23 mouse cellular contexts compared by ENCODE assay signal in the genomic region with DNA sequence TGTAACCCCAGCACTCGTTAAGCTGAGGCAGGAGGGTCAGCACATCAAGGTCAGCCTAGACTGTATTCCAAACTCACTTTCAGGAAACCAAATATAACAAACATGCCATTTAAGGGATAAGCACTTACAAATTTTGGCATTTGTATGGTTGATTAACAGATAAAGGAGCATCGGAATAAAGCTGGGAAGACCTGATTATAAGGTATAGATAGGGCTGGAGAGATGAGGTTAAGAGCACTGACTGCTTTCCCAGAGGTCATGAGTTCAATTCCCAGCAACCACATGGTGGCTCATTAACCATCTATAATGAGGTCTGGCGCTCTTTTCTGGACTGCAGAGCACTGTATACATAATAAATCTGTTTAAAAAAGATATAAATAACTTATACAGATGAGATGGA. TPM values are rescaled to one million over a fixed set of nuclear protein-coding genes. Genes with fewer than 3 reads are reported as not detected.
DNase-seq lines count a peak whose midpoint lies in the region; ATAC-seq and TF ChIP-seq lines count a peak whose summit lies in the region.
"Had no signal": no experiment of that assay in that cellular context is flagged by ENCODE, and none has a peak within 500 bp of the region (broad histone marks: within the 10 kb centered on the region; RNA-seq: fewer than 3 reads in every experiment).

No protein-coding gene starts in this region.

- no peaks in the 10 kb centered on the region for H3K9me3 ChIP-seq in hindbrain, embryonic 13.5 days
- no peaks in the 10 kb centered on the region for H3K9me3 ChIP-seq in hindbrain, embryonic 11.5 days (ENCODE audit: control insufficient read depth, low read length)
- H3K9me3 ChIP-seq: embryonic facial prominence, embryonic 10.5 days; embryonic facial prominence, embryonic 12.5 days; forebrain, embryonic 13.5 days; forebrain, embryonic 15.5 days; G1E had no signal

- WGBS in hindbrain, embryonic 13.5 days = 74% methylated on average over 3 of the region's 3 CpGs
- WGBS in hindbrain, embryonic 11.5 days = 74% methylated on average over 3 of the region's 3 CpGs

- no peak overlapping the region for H3K4me3 ChIP-seq in hindbrain, embryonic 13.5 days
- no peak overlapping the region for H3K4me3 ChIP-seq in hindbrain, embryonic 11.5 days (ENCODE audit: low read depth, low read length)
- peak overlapping the region; percentile 13 for H3K4me3 ChIP-seq in testis, adult 2 months (ENCODE audit: control insufficient read depth, low read depth, low read length)
- H3K4me3 ChIP-seq: embryonic facial prominence, embryonic 10.5 days; embryonic facial prominence, embryonic 12.5 days; forebrain, embryonic 13.5 days; forebrain, embryonic 15.5 days had no signal

- ATAC-seq in hindbrain, embryonic 13.5 days (ENCODE audit: low FRiP score) = no peak
- no peak for ATAC-seq in hindbrain, embryonic 11.5 days (ENCODE audit: low FRiP score)
- ATAC-seq: CD4-positive, CD25-positive, alpha-beta regulatory T cell, adult 4 months; forebrain, embryonic 13.5 days; forebrain, embryonic 15.5 days; forebrain, postnatal 0 days had no signal

- H3K36me3 ChIP-seq in hindbrain, embryonic 13.5 days = peaks cover 4% of the 10 kb centered on the region
- no peaks in the 10 kb centered on the region for H3K36me3 ChIP-seq in hindbrain, embryonic 11.5 days (ENCODE audit: control insufficient read depth, insufficient read depth, low read length)
- no peaks in the 10 kb centered on the region for H3K36me3 ChIP-seq in testis, adult 2 months (ENCODE audit: control insufficient read depth, insufficient read depth, low read length)
- H3K36me3 ChIP-seq: forebrain, embryonic 15.5 days had no signal

- H3K4me2 ChIP-seq in hindbrain, embryonic 13.5 days = no peak overlapping the region
- no peak overlapping the region for H3K4me2 ChIP-seq in hindbrain, embryonic 11.5 days (replicated peaks; ENCODE audit: low read depth, low read length)
- H3K4me2 ChIP-seq: embryonic facial prominence, embryonic 12.5 days; forebrain, embryonic 13.5 days; forebrain, embryonic 15.5 days had no signal

- DNase-seq in hindbrain, embryonic 11.5 days (ENCODE audit: low spot score) = no peak
- no peak for DNase-seq in testis, postnatal 10 days (ENCODE audit: low spot score)
- DNase-seq in Muller cell, postnatal 12 days (ENCODE audit: inconsistent ontology term) = peak; percentile 14
- DNase-seq in left cerebral cortex, adult 11 months (ENCODE audit: low spot score) = no peak
- DNase-seq: adrenal gland, adult 2 months; adrenal gland, postnatal 10 days; adrenal gland, postnatal 25 days; B cell, adult 2 months; cerebellum, adult 11-12 months; cerebellum, adult 2 months; cerebellum, adult 9-10 months; cerebellum, postnatal 10 days; cerebellum, postnatal 25 days; forebrain, postnatal 0 days had no signal

- no peak for TF ChIP-seq POLR2A in testis, adult 2 months (IDR thresholded peaks at IDR 0.05; ENCODE audit: control insufficient read depth, low read depth, low read length)

- no peak overlapping the region for H3K27ac ChIP-seq in hindbrain, embryonic 13.5 days
- no peak overlapping the region for H3K27ac ChIP-seq in hindbrain, embryonic 11.5 days (ENCODE audit: low read depth, low read length)
- no peak overlapping the region for H3K27ac ChIP-seq in testis, adult 2 months (ENCODE audit: control insufficient read depth, insufficient read depth, low read depth, low read length)
- H3K27ac ChIP-seq: embryonic facial prominence, embryonic 10.5 days; embryonic facial prominence, embryonic 12.5 days; forebrain, embryonic 13.5 days; forebrain, embryonic 15.5 days had no signal

- H3K4me1 ChIP-seq in hindbrain, embryonic 13.5 days (replicated peaks) = no peaks in the 10 kb centered on the region
- H3K4me1 ChIP-seq in hindbrain, embryonic 11.5 days (replicated peaks; ENCODE audit: control insufficient read depth, insufficient read depth, low read length) = no peaks in the 10 kb centered on the region
- peaks cover 2% of the 10 kb centered on the region for H3K4me1 ChIP-seq in testis, adult 2 months (ENCODE audit: control insufficient read depth, insufficient read depth, low read length)
- H3K4me1 ChIP-seq: embryonic facial prominence, embryonic 10.5 days; embryonic facial prominence, embryonic 12.5 days; forebrain, embryonic 13.5 days had no signal

- H3K9ac ChIP-seq in hindbrain, embryonic 13.5 days = peak overlapping the region; percentile 29; the same call in 1 of the 2 replicates
- H3K9ac ChIP-seq in hindbrain, embryonic 11.5 days (ENCODE audit: low read depth, low read length) = no peak overlapping the region
- H3K9ac ChIP-seq: embryonic facial prominence, embryonic 12.5 days; forebrain, embryonic 13.5 days; forebrain, embryonic 15.5 days; forebrain, postnatal 0 days had no signal

- H3K27me3 ChIP-seq in hindbrain, embryonic 13.5 days = no peaks in the 10 kb centered on the region
- H3K27me3 ChIP-seq in hindbrain, embryonic 11.5 days (ENCODE audit: control insufficient read depth, insufficient read depth, low read length) = no peaks in the 10 kb centered on the region
- H3K27me3 ChIP-seq in testis, adult 2 months (ENCODE audit: control insufficient read depth, insufficient read depth, low read length) = no peaks in the 10 kb centered on the region
- H3K27me3 ChIP-seq: CH12.LX; embryonic facial prominence, embryonic 12.5 days; forebrain, embryonic 13.5 days; forebrain, embryonic 15.5 days had no signal

- TF ChIP-seq CTCF in testis, adult 2 months (IDR thresholded peaks at IDR 0.05; ENCODE audit: control insufficient read depth, insufficient read depth, insufficient replicate concordance, low read depth, low read length) = no peak

RNA-seq across cellular contexts. Expression of gene Uhrf1bp1, which starts 17.3 kb away (rescaled TPM):
- 5.6 and 6.7 TPM in 2 replicates for polyA plus RNA-seq in hindbrain, embryonic 13.5 days (2015; fragmentation: Nextera tagmentation; extraction: Ambion mirVana)
- polyA plus RNA-seq in hindbrain, embryonic 11.5 days (2014; fragmentation: Nextera tagmentation; extraction: Ambion mirVana) = 4.9 TPM in 2 replicates
- polyA plus RNA-seq in testis, adult 2 months (2012; rRNA removed) = 16.7 and 17.0 TPM in 2 replicates

RNA-seq across cellular contexts. Expression of gene Anks1, which starts 35.5 kb away (rescaled TPM):
- 58.6 and 75.2 TPM in 2 replicates for polyA plus RNA-seq in hindbrain, embryonic 13.5 days (2015; fragmentation: Nextera tagmentation; extraction: Ambion mirVana)
- 35.5 and 43.6 TPM in 2 replicates for polyA plus RNA-seq in hindbrain, embryonic 11.5 days (2014; fragmentation: Nextera tagmentation; extraction: Ambion mirVana)
- polyA plus RNA-seq in testis, adult 2 months (2012; rRNA removed) = 16.1 and 18.2 TPM in 2 replicates

RNA-seq across cellular contexts. Expression of gene Snrpc, which starts 35.6 kb away (rescaled TPM):
- 260 and 270 TPM in 2 replicates for polyA plus RNA-seq in hindbrain, embryonic 13.5 days (2015; fragmentation: Nextera tagmentation; extraction: Ambion mirVana)
- polyA plus RNA-seq in hindbrain, embryonic 11.5 days (2014; fragmentation: Nextera tagmentation; extraction: Ambion mirVana) = 344 and 359 TPM in 2 replicates
- polyA plus RNA-seq in testis, adult 2 months (2012; rRNA removed) = 173 and 198 TPM in 2 replicates

RNA-seq across cellular contexts. Expression of gene Taf11, which starts 36.1 kb away (rescaled TPM):
- 68.4 and 76.1 TPM in 2 replicates for polyA plus RNA-seq in hindbrain, embryonic 13.5 days (2015; fragmentation: Nextera tagmentation; extraction: Ambion mirVana)
- polyA plus RNA-seq in hindbrain, embryonic 11.5 days (2014; fragmentation: Nextera tagmentation; extraction: Ambion mirVana) = 89.5 and 93.9 TPM in 2 replicates
- 30.4 and 32.6 TPM in 2 replicates for polyA plus RNA-seq in testis, adult 2 months (2012; rRNA removed)

RNA-seq across cellular contexts. Expression of gene D17Wsu92e, which starts 53.1 kb away (rescaled TPM):
- 10.0 and 10.1 TPM in 2 replicates for polyA plus RNA-seq in hindbrain, embryonic 13.5 days (2015; fragmentation: Nextera tagmentation; extraction: Ambion mirVana)
- 10.4 and 10.9 TPM in 2 replicates for polyA plus RNA-seq in hindbrain, embryonic 11.5 days (2014; fragmentation: Nextera tagmentation; extraction: Ambion mirVana)
- polyA plus RNA-seq in testis, adult 2 months (2012; rRNA removed) = 109 and 111 TPM in 2 replicates
